In the genomic region with DNA sequence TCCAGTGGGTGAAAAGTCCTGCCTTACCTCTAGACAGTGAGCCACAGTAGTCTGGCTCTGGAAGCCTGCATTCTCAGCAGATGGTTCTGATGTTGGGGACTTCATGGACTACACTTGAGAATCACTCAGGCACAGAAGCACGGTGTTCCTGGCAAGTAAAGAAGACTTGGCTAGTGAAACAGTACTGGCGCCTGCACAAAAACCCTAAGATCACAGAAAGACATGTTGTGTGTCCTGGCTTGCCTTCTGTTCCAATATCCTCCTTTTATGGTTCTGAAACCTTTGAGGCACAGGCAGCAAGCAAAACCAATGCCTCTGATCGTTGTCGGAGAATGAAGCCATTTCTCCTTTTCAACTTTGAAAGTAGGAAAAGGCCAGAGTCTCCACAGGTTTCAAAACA, we compare ENCODE assay signal across 10 mouse cellular contexts.
DNase-seq lines count a peak whose midpoint lies in the region; ATAC-seq and TF ChIP-seq lines count a peak whose summit lies in the region.
"Had no signal": no experiment of that assay in that cellular context is flagged by ENCODE, and none has a peak within 500 bp of the region (broad histone marks: within the 10 kb centered on the region; RNA-seq: fewer than 3 reads in every experiment).

No protein-coding gene starts in this region.

- no peaks in the 10 kb centered on the region for H3K36me3 ChIP-seq in hindbrain, postnatal 0 days (ENCODE audit: insufficient read depth, low read length)
- no peaks in the 10 kb centered on the region for H3K36me3 ChIP-seq in hindbrain, embryonic 10.5 days
- H3K36me3 ChIP-seq in midbrain, embryonic 10.5 days: no peaks in the 10 kb centered on the region
- H3K36me3 ChIP-seq: heart, embryonic 13.5 days; limb, embryonic 10.5 days had no signal

- no peak overlapping the region for H3K4me2 ChIP-seq in hindbrain, postnatal 0 days (ENCODE audit: low read depth, low read length)
- H3K4me2 ChIP-seq: heart, embryonic 13.5 days had no signal

- no peak for ATAC-seq in hindbrain, postnatal 0 days
- ATAC-seq in frontal cortex, adult (ENCODE audit: low TSS enrichment): peak; percentile 80

- H3K4me3 ChIP-seq in hindbrain, postnatal 0 days (ENCODE audit: low read length): no peak overlapping the region
- no peak overlapping the region for H3K4me3 ChIP-seq in hindbrain, embryonic 10.5 days
- H3K4me3 ChIP-seq in midbrain, embryonic 10.5 days: no peak overlapping the region
- H3K4me3 ChIP-seq: heart, embryonic 13.5 days; limb, embryonic 10.5 days had no signal

- no peak overlapping the region for H3K9ac ChIP-seq in hindbrain, postnatal 0 days (replicated peaks; ENCODE audit: low read length)
- H3K9ac ChIP-seq: heart, embryonic 13.5 days had no signal

- WGBS in hindbrain, postnatal 0 days: 58% methylated on average over 4 of the region's 4 CpGs
- 93% methylated on average over 4 of the region's 4 CpGs for WGBS in hindbrain, embryonic 10.5 days
- WGBS in midbrain, embryonic 10.5 days: 86% methylated on average over 4 of the region's 4 CpGs

- H3K27me3 ChIP-seq in hindbrain, postnatal 0 days (ENCODE audit: insufficient read depth, low read length): no peaks in the 10 kb centered on the region
- no peaks in the 10 kb centered on the region for H3K27me3 ChIP-seq in hindbrain, embryonic 10.5 days (ENCODE audit: insufficient read depth, poor library complexity, severe bottlenecking)
- no peaks in the 10 kb centered on the region for H3K27me3 ChIP-seq in midbrain, embryonic 10.5 days (ENCODE audit: low read depth, poor library complexity, severe bottlenecking)
- H3K27me3 ChIP-seq: heart, embryonic 13.5 days had no signal

- no peaks in the 10 kb centered on the region for H3K4me1 ChIP-seq in hindbrain, postnatal 0 days (ENCODE audit: insufficient read depth, low read length)
- no peaks in the 10 kb centered on the region for H3K4me1 ChIP-seq in hindbrain, embryonic 10.5 days (replicated peaks)
- H3K4me1 ChIP-seq in midbrain, embryonic 10.5 days: no peaks in the 10 kb centered on the region
- H3K4me1 ChIP-seq: heart, embryonic 13.5 days had no signal

- DNase-seq in hindbrain, postnatal 0 days (ENCODE audit: low spot score): peak; percentile 36
- no peak for DNase-seq in hindbrain, embryonic 10.5 days (ENCODE audit: low spot score)
- DNase-seq in layer of hippocampus, postnatal 25 days (ENCODE audit: extremely low spot score in 1 of 2, low spot score in 1 of 2): peak; percentile 13 to 27
- peak; percentile 21 to 33 for DNase-seq in right cerebral cortex, postnatal 36 days (ENCODE audit: low spot score in 2 of 2)
- DNase-seq in natural killer cell, adult 2 months (ENCODE audit: low spot score in 2 of 2): no peak
- DNase-seq in kidney, postnatal 4 days: no peak
- DNase-seq in midbrain, embryonic 10.5 days (ENCODE audit: low spot score): no peak

- no peaks in the 10 kb centered on the region for H3K9me3 ChIP-seq in hindbrain, postnatal 0 days (ENCODE audit: low read length)
- no peaks in the 10 kb centered on the region for H3K9me3 ChIP-seq in hindbrain, embryonic 10.5 days
- H3K9me3 ChIP-seq in midbrain, embryonic 10.5 days (replicated peaks): no peaks in the 10 kb centered on the region
- H3K9me3 ChIP-seq: heart, embryonic 13.5 days; limb, embryonic 10.5 days had no signal

- TF ChIP-seq CTCF in hindbrain, postnatal 0 days (IDR thresholded peaks at IDR 0.05; ENCODE audit: low read depth): no peak

- H3K27ac ChIP-seq in hindbrain, postnatal 0 days: no peak overlapping the region
- no peak overlapping the region for H3K27ac ChIP-seq in hindbrain, embryonic 10.5 days
- H3K27ac ChIP-seq in midbrain, embryonic 10.5 days (replicated peaks): no peak overlapping the region
- H3K27ac ChIP-seq: heart, embryonic 13.5 days; limb, embryonic 10.5 days had no signal

Comparison
In these comparisons a context has a peak if more than half of its experiments do, and no peak if none do; other contexts are left out.
1. DNase-seq: peak in hindbrain, postnatal 0 days (single experiment), layer of hippocampus, postnatal 25 days (2 of 2) and right cerebral cortex, postnatal 36 days (2 of 2); none in hindbrain, embryonic 10.5 days (single experiment), natural killer cell, adult 2 months (0 of 2), kidney, postnatal 4 days (0 of 2) and midbrain, embryonic 10.5 days (single experiment).